Mouse (Mus musculus): ENCODE results near the gene Olfr395.

- TF ChIP-seq CTCF (IDR thresholded peaks at IDR 0.05; ENCODE audit: control insufficient read depth, insufficient read depth, low read length) (no peak), POLR2A (IDR thresholded peaks at IDR 0.05; ENCODE audit: borderline replicate concordance, control insufficient read depth, low read depth, low read length) (no peak)
Measured at GRCm38 (mm10) chr11:73890671-73891070, 18.4 kb downstream of the Olfr395 start, which contains the start of gene Olfr394.

Measured in bone marrow, adult 2 months (tissue).